Mouse (Mus musculus) megakaryocyte, embryonic 14.5 days (primary cell): Measurements from ENCODE around the gene Gm20388.

Source experiments
- FLI1 ChIP-seq: IDR thresholded peaks from 2 replicates; pipeline ENCODE4 v1.6.1; 2012; ENCODE audit warnings: low read length, inconsistent platforms, mixed read lengths
- GATA1 ChIP-seq: IDR thresholded peaks from 3 replicates; pipeline ENCODE4 v1.6.1; 2012; ENCODE audit warnings: mixed read lengths, low read length, inconsistent platforms, borderline replicate concordance

DNA sequence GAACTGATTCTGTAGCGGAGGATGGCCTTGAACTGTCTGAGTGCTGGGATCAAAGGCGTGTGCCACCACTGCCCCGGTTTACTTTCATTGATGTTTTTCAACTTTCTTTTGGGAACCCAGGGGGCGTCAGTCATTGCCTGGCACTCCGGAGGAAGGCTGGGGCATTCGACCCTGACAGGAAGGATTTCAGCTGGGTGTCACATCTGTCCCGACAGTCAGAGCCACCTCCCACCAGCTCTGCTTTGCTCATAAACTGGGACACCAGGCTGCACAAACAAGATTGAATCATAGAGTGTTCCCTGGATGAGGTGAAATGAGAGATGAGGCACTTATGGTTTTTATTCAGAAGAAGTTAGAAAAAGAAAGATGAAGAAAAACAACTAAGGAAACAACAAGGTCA, 41.6 kb downstream of the Gm20388 start:
- TF ChIP-seq GATA1: no peak
- TF ChIP-seq FLI1: no peak
